Mouse (Mus musculus): ENCODE results near the gene Adcy4. TPM values are rescaled to one million over a fixed set of nuclear protein-coding genes. Genes with fewer than 3 reads are reported as not detected.

Gene Adcy4
- polyA plus RNA-seq, 1 experiment from 2014 or later: 1.9 TPM

DNA sequence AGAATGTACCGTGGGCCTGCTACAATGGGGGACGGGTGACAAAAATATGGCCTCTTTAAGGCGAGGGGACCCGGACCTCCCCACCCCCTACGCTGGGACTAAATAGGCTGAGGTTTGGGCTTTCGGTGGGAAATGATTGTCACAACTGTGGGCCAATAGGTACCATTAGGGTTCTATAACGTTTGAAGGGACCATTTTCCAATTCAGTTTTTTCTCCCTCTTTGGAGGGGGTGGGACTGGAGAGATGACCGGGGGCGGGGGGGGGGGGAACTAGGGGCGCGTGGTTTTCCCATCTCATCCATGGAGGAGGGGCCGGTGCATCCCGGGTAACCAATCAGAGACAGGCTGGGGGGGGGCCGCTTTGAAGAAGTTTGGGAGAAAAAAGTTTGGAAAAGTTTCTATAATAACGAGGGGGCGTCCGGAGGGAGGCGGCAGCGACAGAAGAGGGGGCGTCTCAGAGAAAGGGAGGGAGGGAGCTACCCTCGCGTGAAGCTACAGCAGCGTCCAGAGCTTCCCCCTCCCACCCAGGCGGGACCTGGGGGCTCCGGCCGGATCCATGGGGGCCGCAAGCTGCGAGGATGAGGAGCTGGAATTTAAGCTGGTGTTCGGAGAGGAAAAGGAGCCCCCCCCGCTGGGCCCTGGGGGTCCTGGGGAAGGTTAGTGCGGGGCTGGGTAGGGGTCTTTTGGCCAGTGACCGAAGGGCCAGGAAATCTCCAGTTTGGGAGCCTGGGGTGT, 40.8 kb upstream of the Adcy4 start:
- no peaks in the 10 kb centered on the region for H3K9me3 ChIP-seq (replicated peaks; ENCODE audit: control insufficient read depth, low read length)
- H3K9ac ChIP-seq (ENCODE audit: low read length): peak overlapping the region; percentile 71
- peaks cover 22% of the 10 kb centered on the region for H3K4me1 ChIP-seq (ENCODE audit: control insufficient read depth, insufficient read depth, low read length)
- peak overlapping the region; percentile 82 for H3K4me2 ChIP-seq (ENCODE audit: low read length)
- no peaks in the 10 kb centered on the region for H3K36me3 ChIP-seq (ENCODE audit: control insufficient read depth, insufficient read depth, low read length)
- ATAC-seq (no peak), DNase-seq (ENCODE audit: low spot score) (peak; percentile 70)
- peak overlapping the region; percentile 47 for H3K4me3 ChIP-seq (ENCODE audit: low read depth, low read length)
- H3K27me3 ChIP-seq (replicated peaks; ENCODE audit: control insufficient read depth, insufficient read depth, low read length): 0 out of 2 replicates have a peak, but pooled peaks cover 3% of the 10 kb centered on the region
- peak overlapping the region; percentile 89; the same call in 1 of the 2 replicates for H3K27ac ChIP-seq (ENCODE audit: low read depth, low read length)
- under 1% methylated on average over 31 of the region's 32 CpGs for WGBS

DNA sequence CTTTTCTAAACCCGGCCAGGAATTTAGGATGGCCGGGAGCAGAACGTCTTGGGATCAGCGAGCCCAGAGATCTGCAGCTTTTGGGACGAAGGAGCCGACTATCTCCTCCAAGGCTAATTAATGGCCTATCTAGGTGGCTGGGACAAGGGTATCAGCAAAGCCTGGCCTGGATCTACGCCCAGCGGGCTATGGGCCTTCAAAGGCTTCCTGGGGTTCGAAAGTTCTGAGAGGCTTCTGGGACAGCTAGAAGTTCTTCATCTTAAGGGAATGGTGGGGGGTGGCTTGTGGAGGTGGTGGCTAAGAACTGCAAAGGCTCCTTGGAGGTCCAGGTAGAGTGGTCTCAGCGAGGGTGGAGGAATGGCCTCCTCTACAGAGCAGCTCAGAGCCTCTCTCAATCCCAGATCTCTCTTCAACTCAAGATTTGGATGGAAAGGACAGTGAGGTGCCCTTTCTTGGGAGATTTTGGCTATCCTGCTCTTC, 40.1 kb upstream of the Adcy4 start:
- Histone ChIP-seq H3K4me3 (ENCODE audit: low read depth, low read length) (peak overlapping the region; percentile 47), H3K4me1 (ENCODE audit: control insufficient read depth, insufficient read depth, low read length) (peaks cover 22% of the 10 kb centered on the region), H3K9me3 (replicated peaks; ENCODE audit: control insufficient read depth, low read length) (no peaks in the 10 kb centered on the region), H3K4me2 (ENCODE audit: low read length) (peak overlapping the region; percentile 82), H3K36me3 (ENCODE audit: control insufficient read depth, insufficient read depth, low read length) (no peaks in the 10 kb centered on the region), H3K9ac (ENCODE audit: low read length) (peak overlapping the region; percentile 71), H3K27ac (ENCODE audit: low read depth, low read length) (peak overlapping the region; percentile 89), H3K27me3 (replicated peaks; ENCODE audit: control insufficient read depth, insufficient read depth, low read length) (0 out of 2 replicates have a peak, but pooled peaks cover 3% of the 10 kb centered on the region)
- ATAC-seq (no peak), DNase-seq (ENCODE audit: low spot score) (peak; percentile 62)
- WGBS: under 1% methylated on average over 10 of the region's 10 CpGs

DNA sequence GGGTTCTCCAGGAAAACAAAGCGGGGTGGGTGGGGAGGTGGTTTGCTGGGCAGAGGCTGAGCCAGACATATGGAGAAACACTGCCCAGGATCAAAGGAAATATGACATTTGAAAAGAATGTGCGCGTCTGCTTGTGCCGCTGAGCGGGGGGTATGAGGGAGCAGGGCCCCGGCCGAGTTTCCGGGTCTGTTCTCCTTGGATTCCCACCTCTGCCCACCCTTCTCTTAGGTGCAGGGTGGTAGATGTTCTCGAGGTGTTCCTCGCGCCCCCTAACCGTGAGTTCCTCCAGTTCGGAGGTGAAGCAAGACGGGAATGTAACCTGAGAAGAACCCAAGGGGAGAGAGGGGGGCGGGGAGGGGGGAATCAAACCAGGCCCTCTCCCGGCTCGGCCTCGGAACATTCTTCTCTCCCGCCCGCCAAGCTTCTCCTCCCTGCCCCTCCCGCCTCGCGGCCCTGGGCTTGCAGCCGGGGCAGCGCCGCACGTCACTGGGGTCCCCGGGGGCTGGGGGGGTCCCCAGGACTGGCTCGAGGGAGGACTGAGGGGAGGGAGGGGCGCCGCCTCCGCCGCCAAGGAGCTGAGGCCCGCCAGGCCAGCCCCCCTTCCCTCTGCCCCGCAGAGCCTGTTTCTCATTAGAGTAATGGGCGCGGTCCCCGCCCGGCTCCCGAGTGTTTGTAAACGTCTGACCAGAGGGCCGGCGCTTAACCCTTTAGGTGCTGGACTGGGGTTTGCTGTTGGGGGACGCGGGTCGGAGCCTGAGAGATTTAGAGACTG, 39.3 kb upstream of the Adcy4 start, which contains the start of gene Nfatc4:
Nfatc4 (plus strand) TSS at position 154 of the 772 bp plus-strand sequence.
- Histone ChIP-seq H3K36me3 (ENCODE audit: control insufficient read depth, insufficient read depth, low read length) (no peaks in the 10 kb centered on the region), H3K4me2 (ENCODE audit: low read length) (peak within 1 kb of the TSS; percentile 82), H3K9ac (ENCODE audit: low read length) (peak within 1 kb of the TSS; percentile 71), H3K27ac (ENCODE audit: low read depth, low read length) (peak within 1 kb of the TSS; percentile 89), H3K9me3 (replicated peaks; ENCODE audit: control insufficient read depth, low read length) (no peaks in the 10 kb centered on the region), H3K27me3 (replicated peaks; ENCODE audit: control insufficient read depth, insufficient read depth, low read length) (0 out of 2 replicates have a peak, but pooled peaks cover 3% of the 10 kb centered on the region), H3K4me3 (ENCODE audit: low read depth, low read length) (peak within 1 kb of the TSS; percentile 47), H3K4me1 (ENCODE audit: control insufficient read depth, insufficient read depth, low read length) (peaks cover 22% of the 10 kb centered on the region)
- ATAC-seq (peak; percentile 80), DNase-seq (ENCODE audit: low spot score) (peak; percentile 93)
- under 1% methylated on average over 30 of the region's 46 CpGs for whole genome bisulfite sequencing

GRCm38 (mm10) chr14:55822435-55822990, 38.6 kb upstream of the Adcy4 start:
- peak overlapping the region; percentile 47 for H3K4me3 ChIP-seq (ENCODE audit: low read depth, low read length)
- H3K36me3 ChIP-seq (ENCODE audit: control insufficient read depth, insufficient read depth, low read length): no peaks in the 10 kb centered on the region
- ATAC-seq: peak; percentile 24; the same call in 1 of the 2 replicates
- peak overlapping the region; percentile 89 for H3K27ac ChIP-seq (ENCODE audit: low read depth, low read length)
- peak overlapping the region; percentile 71 for H3K9ac ChIP-seq (ENCODE audit: low read length)
- no peaks in the 10 kb centered on the region for H3K9me3 ChIP-seq (replicated peaks; ENCODE audit: control insufficient read depth, low read length)
- H3K4me1 ChIP-seq (ENCODE audit: control insufficient read depth, insufficient read depth, low read length): peaks cover 22% of the 10 kb centered on the region
- WGBS: 4% methylated on average over 13 of the region's 13 CpGs
- peak; percentile 90 for DNase-seq (ENCODE audit: low spot score)
- H3K27me3 ChIP-seq (replicated peaks; ENCODE audit: control insufficient read depth, insufficient read depth, low read length): 0 out of 2 replicates have a peak, but pooled peaks cover 3% of the 10 kb centered on the region
- H3K4me2 ChIP-seq (ENCODE audit: low read length): peak overlapping the region; percentile 82

- Histone ChIP-seq H3K36me3 (ENCODE audit: control insufficient read depth, insufficient read depth, low read length) (no peaks in the 10 kb centered on the region), H3K27ac (ENCODE audit: low read depth, low read length) (no peak overlapping the region), H3K4me2 (ENCODE audit: low read length) (no peak overlapping the region), H3K4me3 (ENCODE audit: low read depth, low read length) (no peak overlapping the region), H3K9me3 (replicated peaks; ENCODE audit: control insufficient read depth, low read length) (no peaks in the 10 kb centered on the region), H3K27me3 (replicated peaks; ENCODE audit: control insufficient read depth, insufficient read depth, low read length) (no peaks in the 10 kb centered on the region), H3K9ac (ENCODE audit: low read length) (no peak overlapping the region), H3K4me1 (ENCODE audit: control insufficient read depth, insufficient read depth, low read length) (peaks cover 16% of the 10 kb centered on the region)
- no peak for ATAC-seq
- WGBS: 83% methylated on average over 9 of the region's 9 CpGs
- no peak for DNase-seq (ENCODE audit: low spot score)
Measured at GRCm38 (mm10) chr14:55820576-55820975, 36.7 kb upstream of the Adcy4 start.

DNA sequence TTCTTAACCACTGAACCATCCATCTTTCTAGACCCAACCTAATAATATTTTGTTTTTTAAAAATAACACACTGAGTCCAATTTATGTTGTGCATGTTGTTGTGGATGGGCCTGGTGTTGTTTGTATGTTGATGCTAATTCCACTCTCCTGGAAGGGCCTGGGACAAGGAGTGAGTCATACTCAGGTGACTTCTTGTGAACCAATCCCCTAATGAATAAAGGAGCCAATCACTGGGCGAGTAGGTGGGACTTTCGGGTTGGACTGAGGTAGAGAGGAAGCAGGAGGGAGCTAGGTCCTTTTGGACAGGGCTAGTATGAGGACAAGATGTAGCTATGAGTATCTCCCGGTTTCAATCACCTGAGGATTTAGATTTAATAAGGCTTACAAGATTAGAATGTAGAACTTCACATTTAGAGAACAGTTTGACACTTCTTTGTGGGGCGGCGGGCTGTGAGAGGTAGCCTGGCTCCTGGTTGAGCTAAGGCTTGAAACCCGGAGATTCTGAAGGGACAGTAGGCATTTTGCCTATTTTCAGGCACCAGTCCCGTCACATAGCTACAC, 36.0 kb upstream of the Adcy4 start:
- H3K27ac ChIP-seq (ENCODE audit: low read depth, low read length): no peak overlapping the region
- no peak for ATAC-seq
- H3K9me3 ChIP-seq (replicated peaks; ENCODE audit: control insufficient read depth, low read length): no peaks in the 10 kb centered on the region
- no peaks in the 10 kb centered on the region for H3K27me3 ChIP-seq (replicated peaks; ENCODE audit: control insufficient read depth, insufficient read depth, low read length)
- H3K4me1 ChIP-seq (ENCODE audit: control insufficient read depth, insufficient read depth, low read length): peaks cover 14% of the 10 kb centered on the region
- H3K9ac ChIP-seq (ENCODE audit: low read length): no peak overlapping the region
- no peaks in the 10 kb centered on the region for H3K36me3 ChIP-seq (ENCODE audit: control insufficient read depth, insufficient read depth, low read length)
- DNase-seq (ENCODE audit: low spot score): no peak
- no peak overlapping the region for H3K4me3 ChIP-seq (ENCODE audit: low read depth, low read length)
- H3K4me2 ChIP-seq (ENCODE audit: low read length): no peak overlapping the region
- 79% methylated on average over 7 of the region's 7 CpGs for WGBS

GRCm38 (mm10) chr14:55815310-55815751, 31.4 kb upstream of the Adcy4 start:
- Histone ChIP-seq H3K27me3 (replicated peaks; ENCODE audit: control insufficient read depth, insufficient read depth, low read length) (no peaks in the 10 kb centered on the region), H3K27ac (ENCODE audit: low read depth, low read length) (no peak overlapping the region), H3K4me2 (ENCODE audit: low read length) (peak overlapping the region; percentile 64), H3K9ac (ENCODE audit: low read length) (peak overlapping the region; percentile 58), H3K4me3 (ENCODE audit: low read depth, low read length) (peak overlapping the region; percentile 42), H3K36me3 (ENCODE audit: control insufficient read depth, insufficient read depth, low read length) (no peaks in the 10 kb centered on the region), H3K4me1 (ENCODE audit: control insufficient read depth, insufficient read depth, low read length) (peaks cover 5% of the 10 kb centered on the region; the same call in 1 of the 2 replicates), H3K9me3 (replicated peaks; ENCODE audit: control insufficient read depth, low read length) (no peaks in the 10 kb centered on the region)
- peak; percentile 74 for ATAC-seq
- 30% methylated on average over 17 of the region's 17 CpGs for WGBS
- DNase-seq (ENCODE audit: low spot score): peak; percentile 53

DNA sequence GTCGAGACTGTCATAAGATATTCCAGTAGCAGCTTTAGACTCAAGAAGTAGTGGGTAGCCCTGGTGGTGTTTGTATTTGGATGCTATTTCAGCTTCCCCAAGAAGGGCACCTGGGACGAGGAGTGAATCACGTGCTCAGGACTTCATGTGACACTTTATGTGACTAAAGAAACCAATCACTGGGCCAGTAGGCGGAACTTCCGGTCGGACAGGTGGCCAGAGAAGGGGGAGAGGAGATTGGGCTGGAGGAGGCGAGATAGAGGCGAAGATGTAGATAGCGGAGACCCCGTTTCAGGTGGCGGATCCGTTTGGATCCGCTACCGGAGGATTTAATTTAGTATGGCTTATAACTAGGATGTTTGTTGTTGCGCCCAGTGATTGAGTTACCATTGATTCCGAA, 31.0 kb upstream of the Adcy4 start:
- H3K9ac ChIP-seq (ENCODE audit: low read length): peak overlapping the region; percentile 58
- peak; percentile 82 for ATAC-seq
- peak; percentile 89 for DNase-seq (ENCODE audit: low spot score)
- H3K4me3 ChIP-seq (ENCODE audit: low read depth, low read length): peak overlapping the region; percentile 42
- no peaks in the 10 kb centered on the region for H3K36me3 ChIP-seq (ENCODE audit: control insufficient read depth, insufficient read depth, low read length)
- H3K27ac ChIP-seq (ENCODE audit: low read depth, low read length): no peak overlapping the region
- 30% methylated on average over 16 of the region's 16 CpGs for WGBS
- peak overlapping the region; percentile 64 for H3K4me2 ChIP-seq (ENCODE audit: low read length)
- H3K9me3 ChIP-seq (replicated peaks; ENCODE audit: control insufficient read depth, low read length): no peaks in the 10 kb centered on the region
- H3K4me1 ChIP-seq (ENCODE audit: control insufficient read depth, insufficient read depth, low read length): peaks cover 5% of the 10 kb centered on the region; the same call in 1 of the 2 replicates
- no peaks in the 10 kb centered on the region for H3K27me3 ChIP-seq (replicated peaks; ENCODE audit: control insufficient read depth, insufficient read depth, low read length)
